Mouse (Mus musculus) layer of hippocampus, adult 9-10 months (tissue): ENCODE data around the gene Inafm1.
"Not testable (repeated sequence)": the region's sequence is repeated elsewhere in the genome, so short reads cannot be mapped to it uniquely, and the experiment has no call there.

Experiments used
- DNase-seq: peaks from one replicate; pipeline ENCODE4 v3.0.0; 2022; ENCODE audit warnings: low spot score

Inafm1 gene

DNA sequence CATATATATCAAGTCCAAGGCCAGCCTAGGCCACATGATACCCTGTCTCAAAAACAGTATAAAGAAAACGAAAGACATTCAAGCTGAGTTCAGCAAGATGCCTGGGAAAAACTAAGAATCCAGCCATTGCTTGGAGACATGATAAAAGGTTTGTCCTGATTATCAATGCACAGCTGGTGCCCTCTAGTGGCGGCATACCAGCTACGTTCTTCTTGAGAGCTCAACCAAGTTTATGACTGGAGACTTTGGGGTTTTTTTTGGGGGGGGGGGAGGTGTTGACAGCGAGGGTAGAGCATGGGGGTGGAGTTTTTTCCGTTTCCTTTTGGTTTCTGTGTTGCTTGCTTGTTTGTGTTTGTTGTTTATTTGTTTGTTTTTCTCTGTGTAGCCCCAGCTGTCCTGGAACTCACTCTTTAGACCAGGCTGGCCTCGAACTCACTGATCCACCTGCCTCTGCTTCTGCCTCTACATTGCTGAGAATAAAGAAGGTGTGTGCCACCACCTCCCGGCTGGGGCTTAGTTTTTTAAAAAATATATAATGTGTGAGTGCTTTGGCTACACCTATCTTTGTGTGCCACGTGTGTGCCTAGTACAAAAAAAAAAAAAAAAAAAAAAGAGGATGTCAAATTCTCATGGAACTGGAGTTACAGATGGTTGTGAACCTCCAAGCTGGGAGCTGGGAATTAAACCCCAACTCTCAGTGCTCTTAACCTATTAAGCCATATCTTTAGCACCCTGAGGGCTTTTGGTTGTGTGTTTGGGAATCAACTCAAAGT, 10.2 kb downstream of the Inafm1 start:
- peak; percentile 74 for DNase-seq

DNA sequence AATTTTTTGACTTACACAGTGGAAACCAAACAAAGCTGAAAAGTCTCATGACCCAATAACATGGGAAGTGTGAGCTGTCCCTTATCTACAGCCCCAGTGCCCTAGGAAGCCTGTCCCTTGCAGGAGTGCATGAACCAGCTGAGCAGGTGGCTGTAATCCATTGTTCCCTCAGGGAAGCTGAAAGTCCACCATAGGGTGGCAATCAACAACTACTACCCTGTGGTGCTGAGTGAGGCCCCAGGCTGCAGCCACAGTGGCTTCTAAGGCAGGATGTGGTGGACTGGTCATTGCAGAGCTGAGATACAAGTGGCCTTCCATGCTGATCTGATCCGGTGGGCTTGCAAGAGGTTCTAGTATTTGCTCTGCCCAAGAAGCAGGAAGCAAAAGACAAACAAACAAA, 12.3 kb downstream of the Inafm1 start:
- no peak for DNase-seq

DNA sequence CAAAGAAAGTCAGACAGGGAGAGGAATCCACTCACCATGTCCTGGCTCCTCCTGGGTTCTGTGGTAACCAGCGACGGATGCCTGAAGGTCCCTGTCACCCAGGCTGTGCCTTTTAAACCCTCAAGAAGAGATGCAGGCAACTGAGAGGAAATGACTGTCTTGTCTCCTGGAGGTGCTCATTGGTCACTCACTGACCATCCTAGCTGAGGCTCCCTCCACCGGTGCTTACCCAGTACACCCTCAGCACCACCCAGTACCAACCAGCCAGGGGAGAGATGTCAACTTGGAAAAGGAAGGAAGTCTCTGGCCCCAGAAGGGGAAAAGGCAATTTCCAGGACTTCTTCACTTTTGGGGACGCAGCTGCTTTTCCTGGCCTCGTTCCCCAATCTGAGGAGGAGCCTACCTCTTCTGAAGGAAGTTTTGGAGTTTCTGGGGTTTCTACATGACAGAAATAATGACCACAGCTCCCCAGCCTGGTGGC, 14.3 kb downstream of the Inafm1 start, which contains the start of gene C5ar1:
Gene C5ar1, minus strand, starts transcription at position 431 of the 481 bp plus-strand sequence.
- no peak for DNase-seq

DNA sequence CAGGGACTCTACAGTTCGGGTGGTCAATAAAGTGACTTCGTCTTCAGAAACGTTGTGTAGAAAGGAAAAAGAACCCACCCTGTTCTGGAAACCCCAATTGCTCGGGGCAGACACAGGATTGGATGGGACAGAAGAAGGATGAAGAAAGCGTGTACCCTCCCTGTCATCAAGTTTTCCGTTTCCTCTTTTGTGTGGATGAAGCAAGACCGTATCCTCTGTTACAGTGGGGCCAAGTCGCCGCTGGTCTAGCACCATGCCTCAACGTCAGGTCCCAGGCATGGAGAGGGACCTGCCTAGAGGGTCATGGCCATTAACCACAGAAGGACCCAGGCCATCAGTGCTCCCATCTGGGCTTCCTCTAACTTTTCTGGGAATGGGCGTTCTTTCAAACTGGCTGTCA, 15.6 kb downstream of the Inafm1 start:
- DNase-seq, result no peak

DNA sequence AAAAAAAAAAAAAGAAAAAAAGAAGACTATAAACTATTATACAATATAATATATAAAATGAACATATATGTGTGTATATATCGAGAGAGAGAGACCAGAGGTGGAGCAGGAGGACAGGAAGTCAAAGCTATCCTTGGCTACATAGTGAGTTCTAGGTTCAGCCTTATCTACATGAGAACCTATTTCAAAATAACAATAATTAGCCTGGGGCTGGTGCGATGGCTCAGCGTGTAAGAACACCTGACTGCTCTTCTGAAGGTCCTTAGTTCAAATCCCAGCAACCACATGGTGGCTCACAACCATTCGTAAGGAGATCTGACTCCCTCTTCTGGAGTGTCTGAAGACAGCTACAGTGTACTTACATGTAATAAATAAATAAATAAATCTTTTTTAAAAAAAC, 17.5 kb downstream of the Inafm1 start:
- not testable (repeated sequence) for DNase-seq

DNA sequence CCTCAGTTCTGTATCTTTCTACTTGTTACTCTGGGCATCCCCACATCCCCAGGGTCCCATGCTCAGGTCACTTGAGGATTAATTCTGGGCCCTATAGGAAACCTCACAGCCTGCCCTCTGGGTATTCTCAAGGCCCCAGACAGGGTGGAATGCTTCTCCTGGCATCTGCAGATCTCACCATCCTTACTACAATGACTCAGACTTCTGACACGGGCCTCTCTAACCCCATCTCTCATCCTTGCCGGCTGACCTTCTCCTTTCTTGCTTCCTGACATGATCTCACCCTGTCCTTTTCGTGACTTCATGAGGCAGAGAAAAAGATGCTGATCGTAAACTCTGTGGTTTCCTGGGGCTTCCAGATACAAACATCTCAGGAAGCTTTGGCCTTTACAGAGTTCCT, 19.2 kb downstream of the Inafm1 start:
- DNase-seq, result no peak

DNA sequence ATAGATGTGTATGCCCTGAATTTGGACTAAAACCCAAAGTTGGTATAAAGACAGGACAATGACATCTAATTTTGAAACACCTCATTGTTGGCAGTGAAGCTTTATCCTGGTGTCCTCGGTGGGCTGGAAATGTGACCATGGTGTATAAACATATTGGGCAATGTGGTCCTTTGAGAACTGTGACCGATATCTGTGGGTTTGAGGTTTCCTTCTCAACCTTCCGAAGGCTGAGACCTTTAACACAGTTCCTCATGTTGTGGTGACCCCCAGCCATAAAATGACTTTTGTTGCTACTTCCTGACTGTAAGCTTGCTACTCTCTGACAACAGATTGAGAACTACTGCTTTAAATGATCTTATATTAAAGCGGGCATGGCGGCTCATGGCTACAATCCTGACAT, 22.7 kb downstream of the Inafm1 start:
- no peak for DNase-seq

DNA sequence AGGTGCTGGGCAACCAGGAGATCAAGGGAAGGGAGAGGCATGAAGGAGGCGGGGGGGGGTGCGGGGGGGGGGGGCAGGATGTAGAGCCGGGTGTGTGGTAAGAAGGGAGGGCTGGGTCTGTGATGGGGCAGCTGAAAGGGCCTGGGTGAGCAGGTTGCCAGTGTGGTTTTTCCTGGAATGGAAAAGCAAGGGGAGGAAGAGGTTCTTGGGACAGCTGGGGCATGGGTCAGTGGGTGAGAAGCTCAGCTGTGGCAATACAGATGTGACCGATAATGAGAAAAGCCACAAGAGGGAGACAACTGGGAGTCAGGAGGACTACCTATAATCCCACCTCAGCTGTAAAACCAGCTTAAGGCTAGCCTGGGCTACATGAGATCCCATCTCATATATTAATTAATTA, 27.5 kb downstream of the Inafm1 start:
- DNase-seq, result no peak

DNA sequence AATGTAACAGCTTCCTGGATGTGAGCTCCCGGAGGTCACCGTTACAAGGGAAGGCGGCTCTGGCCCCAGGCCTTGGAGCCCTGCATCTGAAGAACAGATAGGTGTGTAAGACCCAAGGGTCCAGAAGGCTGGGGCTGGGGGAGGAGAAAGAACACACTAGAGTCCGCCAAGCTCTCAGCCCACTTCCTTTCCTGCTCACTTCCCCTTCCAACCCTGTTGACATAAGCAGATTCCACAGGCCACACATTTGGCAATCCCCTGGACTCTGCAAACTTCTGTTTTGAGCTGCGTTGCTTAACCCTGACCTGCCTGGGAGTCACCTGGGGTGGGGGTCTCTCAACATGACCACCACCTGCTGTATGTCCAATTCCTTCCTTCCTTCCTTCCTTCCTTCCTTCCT, 29.4 kb downstream of the Inafm1 start, which contains the start of gene C5ar2:
Gene C5ar2, minus strand, starts transcription at position 88 of the 400 bp plus-strand sequence.
- no peak for DNase-seq

DNA sequence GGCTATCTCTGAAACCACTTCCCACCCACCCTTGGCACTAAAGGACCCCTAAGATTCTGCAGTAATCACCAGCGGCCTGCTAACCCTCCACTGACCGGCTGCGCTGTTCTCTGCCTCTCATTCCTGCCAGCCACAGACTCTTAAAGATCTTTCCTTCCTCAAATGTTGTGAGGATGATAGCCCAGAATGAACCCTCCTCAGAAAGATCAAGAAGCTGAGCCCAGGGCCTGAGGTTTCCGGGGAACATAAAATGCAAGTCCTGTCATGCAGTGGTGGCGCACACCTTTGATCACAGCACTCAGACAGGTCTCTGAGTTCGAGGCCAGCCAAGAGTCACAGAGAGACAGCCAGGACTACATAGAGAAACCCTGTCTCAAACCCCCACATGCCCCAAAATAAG, 31.2 kb downstream of the Inafm1 start:
- no peak for DNase-seq

DNA sequence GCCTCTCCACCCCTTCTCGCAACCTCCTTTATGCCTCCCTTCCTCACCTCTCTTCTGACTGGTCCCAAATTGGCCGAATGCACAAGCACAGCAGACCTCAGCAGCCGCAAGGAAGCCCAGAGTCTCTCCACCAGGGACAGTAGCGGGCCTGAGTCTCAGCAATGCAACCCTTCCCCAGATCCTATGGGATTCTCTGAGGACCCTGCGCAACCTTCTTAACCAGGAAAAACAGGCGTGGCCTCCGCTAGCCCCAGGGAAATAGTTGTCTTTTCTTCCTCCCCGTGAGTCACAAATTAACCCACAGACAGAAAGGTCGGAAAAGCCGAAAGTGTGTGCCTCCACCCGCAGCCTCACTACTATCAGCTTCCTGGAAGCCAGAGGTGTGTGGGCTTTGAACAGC, 31.6 kb downstream of the Inafm1 start:
- DNase-seq, result no peak

DNA sequence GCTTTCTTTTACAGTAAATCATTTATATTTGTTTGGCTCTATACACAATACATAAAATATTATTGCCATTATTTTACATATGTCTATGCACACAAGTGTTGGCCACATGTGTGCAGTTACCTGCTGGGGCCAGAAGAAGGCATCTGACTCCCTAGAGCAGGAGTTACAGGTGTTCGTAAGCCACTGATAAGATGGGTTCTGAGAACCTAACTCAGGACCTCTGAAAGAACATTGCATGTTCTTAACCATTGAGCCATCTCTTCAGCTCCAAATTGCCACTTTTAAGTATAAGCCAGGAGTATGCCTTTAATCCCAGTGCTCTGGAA, 32.5 kb downstream of the Inafm1 start:
- DNase-seq, result no peak

DNA sequence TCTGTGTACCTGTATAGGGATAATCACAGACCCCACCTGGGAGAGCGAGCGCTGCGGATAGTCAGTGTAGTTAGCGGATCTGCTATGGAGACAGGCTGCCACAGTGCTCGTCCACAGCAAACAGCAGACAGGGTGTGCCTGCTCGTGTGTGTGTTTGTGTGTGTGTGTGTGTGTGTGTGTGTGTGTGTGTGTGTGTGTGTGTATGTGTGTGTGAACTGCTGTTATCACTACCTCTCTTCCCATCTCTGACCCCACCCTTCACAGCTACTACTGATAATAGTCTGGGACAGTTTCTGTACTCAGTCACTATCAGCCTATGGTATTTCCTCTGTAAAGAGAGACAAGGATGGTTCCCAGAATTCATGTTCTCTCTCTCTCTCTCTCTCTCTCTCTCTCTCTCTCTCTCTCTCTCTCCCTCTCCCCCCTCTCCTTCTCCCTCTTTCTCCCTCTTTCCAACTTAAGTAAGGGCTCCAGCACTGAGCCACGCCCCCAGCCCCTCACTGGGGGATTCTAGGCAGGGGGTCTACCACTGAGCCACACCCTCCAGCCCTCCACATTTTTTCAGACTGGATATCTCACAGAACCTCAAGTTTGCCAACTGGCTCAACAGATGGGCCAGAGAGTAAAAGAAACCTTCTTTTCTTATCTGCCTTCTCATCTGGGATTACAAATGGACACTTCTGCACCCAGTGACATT, 33.0 kb downstream of the Inafm1 start:
- no peak for DNase-seq

DNA sequence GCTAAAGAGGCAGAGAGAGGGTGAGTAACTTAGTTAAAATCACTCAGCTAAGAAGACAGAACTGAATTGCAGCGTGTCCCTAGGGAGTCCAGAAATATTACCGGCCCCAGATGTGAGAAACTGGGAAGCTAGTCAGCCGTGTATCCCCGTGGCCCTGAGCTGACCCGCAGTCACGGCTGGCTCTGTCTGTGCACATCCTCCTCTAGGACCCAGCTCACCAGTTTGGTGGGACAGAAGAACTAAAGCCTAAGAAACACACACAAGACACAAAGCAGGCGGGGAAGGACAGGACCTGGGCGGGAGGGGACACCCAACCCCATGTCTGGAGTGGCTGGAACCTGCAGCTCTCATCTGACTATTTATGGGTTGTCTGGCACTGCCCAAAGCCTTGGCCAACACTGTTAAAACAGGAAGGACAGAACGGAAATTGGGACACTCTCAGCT, 33.8 kb downstream of the Inafm1 start:
- DNase-seq, result no peak

DNA sequence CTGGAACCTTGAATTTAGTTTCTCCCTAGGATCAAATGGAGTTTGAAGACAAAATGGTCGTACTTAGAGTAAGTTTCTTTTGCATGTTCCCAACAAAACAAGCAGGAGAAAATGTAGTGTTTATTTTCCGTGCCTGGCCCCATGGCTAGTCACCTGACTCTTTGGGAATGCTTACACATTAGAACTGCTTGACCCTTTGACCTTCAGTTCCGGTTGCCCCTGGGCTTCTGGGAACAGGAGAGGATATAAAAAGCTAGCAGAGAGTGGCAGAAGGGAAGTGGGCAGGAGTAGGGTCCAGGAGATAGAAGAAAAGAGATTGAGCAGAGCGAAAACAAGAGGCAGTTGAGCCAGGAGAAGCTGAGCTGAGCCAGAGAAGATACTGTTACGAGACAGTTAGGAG, 43.5 kb downstream of the Inafm1 start:
- no peak for DNase-seq
